Mouse (Mus musculus): ENCODE measurements at regions not wholly inside any gene's neighbourhood (a gene's known extent, or its start where the extent isn't known, plus 50 kb on each side); places are given as distances from the start of the nearest gene placed in this dataset.

DNA sequence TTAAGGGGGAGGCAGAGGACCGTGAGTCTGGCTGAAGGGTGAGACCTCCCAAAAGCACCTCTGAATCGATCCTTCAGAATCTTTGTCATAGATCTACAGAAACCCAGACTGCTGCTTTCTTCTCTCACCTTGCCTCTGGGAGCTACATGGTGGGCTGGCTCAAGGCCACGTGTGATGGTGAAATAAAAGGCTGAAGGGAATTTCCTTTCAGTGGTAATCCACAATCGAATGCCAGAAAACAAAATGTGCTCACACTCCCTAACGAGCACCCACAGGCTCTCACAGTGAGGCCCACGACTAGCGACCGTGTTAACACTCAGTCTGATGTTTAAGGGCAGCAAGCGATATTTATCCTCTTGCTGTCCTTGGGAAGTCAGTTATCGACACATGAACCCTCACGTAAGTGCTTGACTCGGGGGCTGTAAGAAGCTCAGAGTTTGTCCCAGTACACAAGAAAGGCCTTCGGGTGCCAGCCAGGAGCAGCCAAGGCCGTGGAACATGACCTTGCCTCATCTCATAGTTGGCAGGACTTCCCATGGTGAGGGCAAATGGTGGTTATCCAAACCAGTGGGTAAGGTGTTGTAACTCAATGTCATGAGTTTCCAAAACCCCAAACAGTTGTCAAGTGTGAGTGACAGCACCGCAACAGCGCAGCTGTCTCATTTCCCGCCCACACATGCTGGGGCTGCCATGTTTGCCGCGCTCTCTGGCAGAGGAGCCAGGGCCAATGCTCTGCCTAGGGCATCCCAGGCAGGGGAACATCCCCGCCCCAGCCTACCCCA, 221.0 kb upstream of the Ankrd55 start:
- TF ChIP-seq HCFC1 (IDR thresholded peaks at IDR 0.05; ENCODE audit: borderline replicate concordance, insufficient read depth, low read length) (no peak), CHD2 (IDR thresholded peaks at IDR 0.05; ENCODE audit: low read depth, low read length) (no peak), MAFK (IDR thresholded peaks at IDR 0.05; ENCODE audit: insufficient read depth, low read depth, low read length) (no peak), ZNF384 (IDR thresholded peaks at IDR 0.05; ENCODE audit: low read depth, low read length) (no peak), ZC3H11A (IDR thresholded peaks at IDR 0.05; ENCODE audit: borderline replicate concordance, low read depth, low read length) (no peak)

All from ES-E14 (cell line).